Mouse (Mus musculus): ENCODE results near the gene Gm8247.
"Not testable (repeated sequence)": the region's sequence is repeated elsewhere in the genome, so short reads cannot be mapped to it uniquely, and the experiment has no call there.

Gm8247 gene

DNA sequence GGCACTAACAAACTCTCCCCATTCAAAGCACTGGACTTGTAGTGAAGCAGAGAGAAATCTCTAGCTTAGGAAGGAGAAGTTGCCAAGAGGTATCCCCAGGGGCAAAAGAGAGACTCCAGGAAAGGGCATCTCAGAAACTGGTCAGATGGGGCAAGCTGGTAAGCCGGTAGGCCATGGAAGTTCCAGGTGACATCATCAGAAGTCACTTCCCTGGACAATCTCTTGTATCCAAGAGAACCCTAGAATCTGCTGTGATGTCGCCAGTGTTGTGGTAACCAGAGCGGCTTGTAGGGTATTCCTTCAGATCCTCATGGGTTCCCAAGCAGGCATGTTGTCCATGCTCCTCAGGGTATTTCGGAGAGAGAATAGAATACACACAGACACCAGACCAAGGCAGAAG, at the start of gene Gm8247:
Gene Gm8247, plus strand, starts transcription at position 301 of the 400 bp plus-strand sequence.
- DNase-seq, result not testable (repeated sequence)

DNA sequence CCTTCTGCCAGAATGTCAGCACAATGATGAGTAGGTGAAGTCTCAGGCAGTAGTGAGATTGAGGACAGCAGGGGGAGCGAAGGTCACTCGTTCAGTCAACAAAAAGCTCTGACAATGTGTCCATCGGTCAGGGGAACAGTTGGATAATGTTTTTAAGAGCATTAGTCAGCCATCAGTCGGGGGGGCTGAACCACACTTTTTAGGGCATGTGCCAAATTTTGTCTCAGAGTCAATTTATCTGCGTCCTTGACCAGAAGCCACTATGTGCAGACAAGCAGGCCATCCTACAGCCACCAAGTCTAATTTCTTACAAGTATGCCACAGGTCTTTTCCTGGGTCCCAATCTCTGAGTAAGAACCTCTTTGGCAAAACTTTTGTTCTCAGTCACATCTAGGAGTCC, 35.0 kb upstream of the Gm8247 start:
- DNase-seq, result not testable (repeated sequence)

DNA sequence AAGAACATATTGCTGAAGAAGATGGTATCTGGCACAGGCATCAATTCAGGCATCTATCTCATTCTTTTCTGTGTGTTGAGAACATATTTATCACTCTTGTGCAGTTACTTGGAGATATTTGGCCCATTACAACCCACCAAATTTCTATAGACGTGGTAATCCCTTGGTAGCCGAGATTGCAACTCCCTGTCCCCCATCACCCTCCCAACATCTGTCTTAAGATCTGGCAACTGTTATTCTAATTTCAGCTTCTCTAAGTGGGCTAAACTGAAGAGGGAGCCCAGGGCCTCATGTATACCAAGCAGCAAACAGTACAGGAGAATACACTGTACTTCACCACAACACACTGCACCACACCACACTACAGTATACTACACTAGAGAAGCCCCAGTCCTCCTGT, 8.8 kb downstream of the Gm8247 start:
- not testable (repeated sequence) for DNase-seq

DNA sequence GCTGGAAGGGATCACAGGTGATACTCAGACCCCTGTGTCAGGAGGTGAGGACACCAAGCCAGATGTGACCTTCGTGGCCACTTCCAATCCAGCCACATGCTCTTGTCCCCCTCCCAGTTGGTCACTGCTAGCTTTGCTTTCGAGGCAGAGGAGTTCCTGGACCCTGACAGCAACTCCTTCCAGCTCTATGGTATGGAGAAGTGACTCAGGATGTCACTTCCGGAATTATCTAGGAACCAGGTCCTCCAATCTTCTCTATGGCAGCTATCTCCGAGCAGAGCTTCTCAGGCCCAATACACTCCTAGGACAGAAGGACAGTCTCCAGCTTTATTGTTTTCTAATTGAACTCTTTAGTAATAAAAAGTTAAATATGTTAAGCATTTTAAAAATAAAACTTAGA, 44.8 kb downstream of the Gm8247 start, which contains the start of gene Gm5624:
Gene Gm5624, minus strand, starts transcription at position 202 of the 400 bp plus-strand sequence.
- not testable (repeated sequence) for DNase-seq

Measured in cerebellum, adult 11 months (tissue).